Mouse (Mus musculus): Measurements from ENCODE around the gene Herpud1. TPM values are rescaled to one million over a fixed set of nuclear protein-coding genes. Genes with fewer than 3 reads are reported as not detected.

Gene Herpud1
- polyA plus RNA-seq (2014; fragmentation: Illumina TruSeq; extraction: RNeasy Lipid Tissue Mini Kit (QIAGEN cat#74804); ENCODE audit: low read depth, low replicate concordance): 74.9 TPM

GRCm38 (mm10) chr8:94386214-94387026 lies at the start of gene Herpud1:
Gene Herpud1, plus strand, starts transcription at chr8:94386438.

DNA sequence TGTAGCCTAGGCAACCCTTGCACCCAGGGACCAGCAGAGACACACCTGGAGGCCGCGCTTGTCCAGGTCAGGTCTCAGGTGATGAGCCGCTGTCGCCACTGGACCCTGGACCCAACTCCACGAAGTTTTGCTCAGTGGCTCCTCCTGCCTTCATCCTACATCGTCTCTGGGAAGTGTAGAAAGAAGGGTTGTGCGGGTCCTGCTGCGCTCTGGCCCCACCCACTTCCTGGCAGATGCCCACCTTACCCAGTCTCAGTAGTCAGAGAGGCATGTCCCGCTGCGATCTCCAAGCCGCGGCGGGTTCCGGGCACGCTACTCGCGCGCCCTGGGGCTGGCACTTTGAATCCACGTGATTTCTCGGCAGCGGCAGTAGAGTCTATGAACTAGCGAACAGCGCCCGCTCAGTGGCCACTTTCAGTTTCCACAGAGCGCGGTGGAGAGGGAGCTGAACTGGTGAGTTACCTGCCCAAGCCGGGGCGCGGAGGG lies 47.8 kb downstream of the Herpud1 start, which contains the start of gene Nlrc5:
Gene Nlrc5, plus strand, starts transcription at position 376 of the 486 bp plus-strand sequence.

Other genes with a start within 250 kb of the Herpud1 start
- gene Mt4, start 249.2 kb upstream of the Herpud1 start, polyA plus RNA-seq (2014; fragmentation: Illumina TruSeq; extraction: RNeasy Lipid Tissue Mini Kit (QIAGEN cat#74804); ENCODE audit: low read depth, low replicate concordance): not detected
- not detected for gene Mt3, start 233.8 kb upstream of the Herpud1 start, polyA plus RNA-seq (2014; fragmentation: Illumina TruSeq; extraction: RNeasy Lipid Tissue Mini Kit (QIAGEN cat#74804); ENCODE audit: low read depth, low replicate concordance)
- gene Mt2, start 213.8 kb upstream of the Herpud1 start, polyA plus RNA-seq (2014; fragmentation: Illumina TruSeq; extraction: RNeasy Lipid Tissue Mini Kit (QIAGEN cat#74804); ENCODE audit: low read depth, low replicate concordance): 13.5 TPM
- gene Mt1, start 207.4 kb upstream of the Herpud1 start, polyA plus RNA-seq (2014; fragmentation: Illumina TruSeq; extraction: RNeasy Lipid Tissue Mini Kit (QIAGEN cat#74804); ENCODE audit: low read depth, low replicate concordance): 4.9 TPM
- gene Nup93, start 171.9 kb upstream of the Herpud1 start, polyA plus RNA-seq (2014; fragmentation: Illumina TruSeq; extraction: RNeasy Lipid Tissue Mini Kit (QIAGEN cat#74804); ENCODE audit: low read depth, low replicate concordance): 14.3 TPM
- not detected for gene Slc12a3, start 57.2 kb upstream of the Herpud1 start, polyA plus RNA-seq (2014; fragmentation: Illumina TruSeq; extraction: RNeasy Lipid Tissue Mini Kit (QIAGEN cat#74804); ENCODE audit: low read depth, low replicate concordance)
- gene Nlrc5, start 47.9 kb downstream of the Herpud1 start, polyA plus RNA-seq (2014; fragmentation: Illumina TruSeq; extraction: RNeasy Lipid Tissue Mini Kit (QIAGEN cat#74804); ENCODE audit: low read depth, low replicate concordance): 7.6 TPM
- 7.1 TPM for gene Cpne2, start 146.6 kb downstream of the Herpud1 start, polyA plus RNA-seq (2014; fragmentation: Illumina TruSeq; extraction: RNeasy Lipid Tissue Mini Kit (QIAGEN cat#74804); ENCODE audit: low read depth, low replicate concordance)
- gene Rspry1, start 215.5 kb downstream of the Herpud1 start, polyA plus RNA-seq (2014; fragmentation: Illumina TruSeq; extraction: RNeasy Lipid Tissue Mini Kit (QIAGEN cat#74804); ENCODE audit: low read depth, low replicate concordance): 47.7 TPM
- 66.5 TPM for gene Fam192a, start 215.6 kb downstream of the Herpud1 start, polyA plus RNA-seq (2014; fragmentation: Illumina TruSeq; extraction: RNeasy Lipid Tissue Mini Kit (QIAGEN cat#74804); ENCODE audit: low read depth, low replicate concordance)

Data from adrenal gland, adult 10 weeks (tissue).